Mouse (Mus musculus) olfactory bulb, adult 2 months (tissue): ENCODE results near the gene Spib. TPM values are rescaled to one million over a fixed set of nuclear protein-coding genes. Genes with fewer than 3 reads are reported as not detected.
A peak's percentile ranks its signal among the peaks of the same experiment; 100 is the strongest.

Experiments used
- H3K27ac ChIP-seq: fragments of 200-500 bp; 2 replicates; pipeline ENCODE4 v1.5.1; 2012; ENCODE audit warnings: low read depth, low read length; ENCODE audit not compliant: insufficient read depth
- H3K4me1 ChIP-seq: fragments of 200-500 bp; 2 replicates; pipeline ENCODE4 v1.6.1; 2012; ENCODE audit warnings: low read length; ENCODE audit not compliant: control insufficient read depth, insufficient read depth
- H3K4me3 ChIP-seq: fragments of 200-500 bp; 2 replicates; pipeline ENCODE4 v1.5.1; 2012; ENCODE audit warnings: mild to moderate bottlenecking, low read depth, low read length, moderate library complexity; ENCODE audit not compliant: insufficient read depth
- CTCF ChIP-seq: fragments of 200-500 bp; IDR thresholded peaks from 2 replicates; pipeline ENCODE4 v1.5.1; 2012; ENCODE audit warnings: low read depth, mild to moderate bottlenecking, low read length, moderate library complexity; ENCODE audit not compliant: insufficient read depth
- POLR2A ChIP-seq: fragments of 200-500 bp; IDR thresholded peaks from 2 replicates; pipeline ENCODE4 v1.6.1; 2012; ENCODE audit warnings: mild to moderate bottlenecking, low read depth, low read length, moderate library complexity; ENCODE audit not compliant: insufficient read depth
- WGBS: fragments of 180-500 bp; shearing (Covaris S2); methylation state at CpG from one replicate; pipeline ENCODE4 v1.1.7; 2018; 5-methylcytosine and 5-hydroxymethylcytosine counted together
- polyA plus RNA-seq: library from polyadenylated mRNA; stranded (reverse); fragments of >200 nt; gene quantifications from 2 replicates; pipeline ENCODE4 v1.2.4, GENCODE M21; 2012; ENCODE audit warnings: low replicate concordance; ENCODE audit not compliant: missing spikeins, insufficient read depth, insufficient read length

The Spib gene
- polyA plus RNA-seq, 1 experiment: not detected

DNA sequence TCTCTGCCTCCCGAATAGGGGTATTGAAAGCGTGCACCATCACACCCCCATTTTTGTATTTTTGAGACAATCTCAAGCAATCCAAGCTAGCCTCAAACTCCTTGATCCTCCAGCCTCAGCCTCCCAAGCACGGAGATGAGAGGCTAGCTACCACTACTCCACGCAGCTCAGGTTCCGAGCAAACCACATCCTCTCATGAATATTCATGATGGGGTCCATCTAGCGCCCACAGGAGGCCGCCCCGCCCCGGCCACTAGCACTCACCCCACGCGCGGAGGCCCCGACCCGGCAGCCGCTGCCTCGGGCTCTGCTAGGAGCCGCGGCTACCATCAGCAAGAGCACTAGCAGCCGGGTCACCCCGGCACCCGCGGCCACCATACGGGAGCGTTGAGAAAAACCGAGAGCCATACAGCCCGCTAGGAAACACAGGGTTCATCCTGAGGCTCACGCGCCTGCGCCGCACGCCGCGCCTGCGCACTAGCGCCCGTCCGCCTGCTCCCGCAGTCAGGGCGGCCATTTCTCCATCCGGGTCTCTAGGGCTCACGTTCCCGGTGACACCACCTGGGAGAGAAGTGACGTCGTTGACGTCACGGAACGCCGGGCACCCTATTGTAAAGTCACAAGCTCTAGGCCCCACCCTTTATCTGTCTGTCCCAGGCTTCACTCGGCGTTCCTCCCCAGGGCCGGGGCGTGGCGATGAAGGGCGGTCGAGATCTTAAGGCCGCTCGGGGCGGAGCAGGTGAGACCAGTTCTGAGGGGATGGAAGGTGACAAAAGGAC is 35.7 kb downstream of the Spib start, which contains the start of the genes Emc10 and Fam71e1:
Gene Emc10 (minus strand): TSS at position 538 of the 779 bp plus-strand sequence.
Gene Fam71e1 (plus strand): TSS at position 590 of the 779 bp plus-strand sequence.
- TF ChIP-seq POLR2A (peak; percentile 83; the same call in 1 of the 2 replicates), CTCF (no peak)
- Histone ChIP-seq H3K4me3 (peak within 1 kb of the TSS; percentile 66), H3K27ac (peak within 1 kb of the TSS; percentile 86), H3K4me1 (peaks cover 29% of the 10 kb centered on the region)
- WGBS: under 1% methylated on average over 58 of the region's 58 CpGs

DNA sequence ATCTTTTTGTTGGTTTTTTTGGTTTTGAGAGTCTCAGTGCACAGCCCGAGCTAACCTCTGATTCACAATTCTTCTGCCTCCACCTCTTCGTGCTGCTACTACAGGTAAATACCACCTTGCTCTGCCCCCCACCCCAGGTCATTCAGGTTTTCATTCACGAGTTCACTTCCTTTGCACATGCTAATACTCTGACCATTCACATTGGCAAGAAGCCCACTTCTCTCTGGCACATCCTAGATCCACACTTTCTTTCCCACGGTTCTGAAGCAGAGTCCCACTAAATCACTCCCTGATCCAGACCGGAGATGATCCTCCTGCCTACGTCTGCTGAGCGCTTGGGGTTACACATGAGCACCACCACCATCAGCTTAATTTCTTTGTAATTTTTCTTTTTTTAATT is 36.8 kb downstream of the Spib start:
- no peak overlapping the region for H3K27ac ChIP-seq
- 42% methylated on average over 7 of the region's 7 CpGs for WGBS
- H3K4me3 ChIP-seq: no peak overlapping the region; the same call in 1 of the 2 replicates

GRCm38 (mm10) chr7:44494681-44495080 is 37.2 kb downstream of the Spib start:
- H3K4me3 ChIP-seq: no peak overlapping the region
- 81% methylated on average over 12 of the region's 12 CpGs for WGBS
- H3K4me1 ChIP-seq: peaks cover 42% of the 10 kb centered on the region
- TF ChIP-seq POLR2A (no peak), CTCF (no peak)
- H3K27ac ChIP-seq: no peak overlapping the region

More for the DNA sequence above, 36.8 kb downstream of the Spib start:
- peaks cover 40% of the 10 kb centered on the region for H3K4me1 ChIP-seq
- TF ChIP-seq POLR2A (no peak), CTCF (no peak)

DNA sequence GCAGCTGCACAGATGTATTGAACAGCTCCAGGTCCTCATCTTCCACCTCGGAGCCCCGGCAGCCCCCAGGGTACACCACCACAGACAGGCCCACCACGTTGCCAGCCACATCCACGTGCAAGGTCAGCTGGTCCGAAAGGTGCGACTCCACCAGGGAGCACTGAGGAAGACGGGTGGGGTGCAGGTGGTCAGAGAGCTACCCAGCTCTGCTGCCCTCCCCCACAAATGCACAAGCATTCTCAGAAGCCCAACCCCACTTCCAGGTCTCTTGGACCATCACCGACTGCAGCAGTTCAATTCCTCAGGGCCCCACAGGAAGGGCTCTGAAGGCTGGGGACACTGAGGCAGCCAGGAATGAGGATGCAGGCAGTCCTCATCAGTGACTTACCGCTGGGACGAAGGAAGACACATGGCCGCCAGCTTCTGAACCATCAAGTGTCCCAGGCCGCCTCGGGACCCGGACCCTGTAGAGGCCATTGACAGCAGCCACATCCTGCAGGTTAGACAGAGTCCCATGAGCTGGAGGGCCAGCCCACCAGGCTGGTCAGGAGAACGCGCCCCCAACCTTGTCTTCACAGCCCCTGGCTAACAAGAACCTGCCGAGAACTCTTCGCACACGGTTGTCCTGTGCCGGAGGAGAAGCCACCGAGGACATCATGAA is 39.6 kb downstream of the Spib start:
- Histone ChIP-seq H3K4me1 (peaks cover 38% of the 10 kb centered on the region), H3K27ac (no peak overlapping the region), H3K4me3 (no peak overlapping the region)
- TF ChIP-seq POLR2A (no peak), CTCF (no peak)
- WGBS: 93% methylated on average over 21 of the region's 21 CpGs

- WGBS: 95% methylated on average over 5 of the region's 5 CpGs
- no peak overlapping the region for H3K27ac ChIP-seq
- H3K4me3 ChIP-seq: no peak overlapping the region
- peaks cover 42% of the 10 kb centered on the region for H3K4me1 ChIP-seq
- TF ChIP-seq CTCF (no peak), POLR2A (no peak)
Measured at GRCm38 (mm10) chr7:44491391-44491790, 40.5 kb downstream of the Spib start.

- WGBS: 61% methylated on average over 4 of the region's 4 CpGs
- Histone ChIP-seq H3K4me3 (no peak overlapping the region), H3K27ac (no peak overlapping the region), H3K4me1 (peaks cover 42% of the 10 kb centered on the region)
- TF ChIP-seq POLR2A: no peak
- no peak for TF ChIP-seq CTCF
Measured at GRCm38 (mm10) chr7:44490281-44490680, 41.6 kb downstream of the Spib start.

DNA sequence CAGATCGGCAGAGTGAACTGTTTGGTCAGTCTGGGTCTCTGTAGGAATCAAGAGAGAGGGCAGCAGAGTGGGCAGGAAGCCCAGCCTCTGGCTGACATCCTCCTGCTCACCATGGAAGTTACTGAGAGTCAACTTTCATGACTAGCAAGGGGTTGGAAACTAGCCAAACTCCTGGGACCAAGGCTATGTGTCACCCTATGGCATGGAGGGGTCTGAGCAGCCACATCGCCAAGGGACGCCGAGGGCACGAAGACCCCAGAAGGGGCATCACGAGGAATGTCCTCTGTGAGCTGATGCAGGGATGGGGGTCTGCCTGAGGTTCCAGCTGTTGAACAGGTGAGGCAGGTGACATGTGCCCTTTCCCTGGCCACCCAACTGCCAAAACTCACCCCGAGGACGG is 43.3 kb downstream of the Spib start:
- WGBS: 87% methylated on average over 8 of the region's 8 CpGs
- H3K4me3 ChIP-seq: no peak overlapping the region
- no peak overlapping the region for H3K27ac ChIP-seq
- peaks cover 39% of the 10 kb centered on the region for H3K4me1 ChIP-seq
- no peak for TF ChIP-seq CTCF
- no peak for TF ChIP-seq POLR2A

DNA sequence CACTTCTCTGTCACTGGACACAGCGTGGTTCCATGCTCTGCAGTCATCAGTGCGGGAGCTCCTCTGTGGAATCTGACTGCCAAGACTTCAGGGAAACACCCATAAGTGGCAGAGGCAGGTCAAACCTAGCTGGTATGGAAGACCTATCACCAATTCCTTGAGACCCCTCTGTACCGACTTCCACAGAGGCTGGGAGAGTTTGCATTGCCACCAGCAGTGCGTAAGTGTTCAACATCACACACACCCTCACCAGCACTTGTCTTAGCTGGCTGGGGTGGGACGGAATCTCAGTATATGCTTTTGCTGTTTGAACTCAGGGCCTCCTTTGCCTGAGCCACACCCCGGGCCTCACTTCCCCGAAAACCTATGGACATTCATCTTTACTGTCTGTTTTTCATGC is 43.9 kb downstream of the Spib start:
- 88% methylated on average over 7 of the region's 7 CpGs for WGBS
- Histone ChIP-seq H3K4me1 (peaks cover 36% of the 10 kb centered on the region), H3K4me3 (no peak overlapping the region), H3K27ac (no peak overlapping the region)
- TF ChIP-seq POLR2A: no peak

DNA sequence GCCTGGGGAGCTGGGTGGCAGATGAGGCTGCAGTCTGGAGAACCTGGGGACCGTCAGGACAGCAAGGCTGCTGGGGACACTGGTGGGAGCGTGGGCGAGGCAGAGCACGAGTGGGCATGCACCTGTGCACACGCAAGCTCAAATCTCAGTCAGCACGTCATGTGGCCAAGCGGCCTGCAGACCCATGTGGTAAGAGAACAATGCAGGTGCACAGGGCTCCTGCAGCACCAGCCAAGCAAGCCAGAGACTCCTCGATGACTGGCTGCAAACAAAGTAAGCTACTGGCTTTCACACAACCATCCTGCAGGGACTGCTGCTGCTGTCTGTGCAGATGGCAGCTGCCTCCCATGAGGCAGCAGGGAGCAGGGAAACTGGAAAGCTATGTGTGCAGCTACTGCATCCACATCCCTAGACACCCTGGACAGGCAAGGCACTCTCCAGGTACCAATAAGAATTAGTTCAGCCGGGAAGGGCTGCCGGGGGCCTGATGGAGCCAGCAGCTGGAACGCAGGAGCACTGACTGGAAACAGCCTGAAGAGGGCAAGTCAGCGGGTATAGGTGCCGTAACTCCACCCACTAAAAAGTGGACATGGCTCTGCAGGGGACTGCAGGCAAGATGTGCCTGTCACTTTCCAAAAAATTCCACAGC is 44.8 kb downstream of the Spib start:
- WGBS: 61% methylated on average over 13 of the region's 13 CpGs
- TF ChIP-seq POLR2A: no peak
- no peak for TF ChIP-seq CTCF
- H3K4me3 ChIP-seq: no peak overlapping the region
- peaks cover 29% of the 10 kb centered on the region for H3K4me1 ChIP-seq
- H3K27ac ChIP-seq: no peak overlapping the region
